In genomic region chr5:129051910-129052309, GRCm38 (mm10) we compare ENCODE assay signal across 26 mouse cellular contexts. TPM values are rescaled to one million over a fixed set of nuclear protein-coding genes. Genes with fewer than 3 reads are reported as not detected.
DNase-seq lines count a peak whose midpoint lies in the region; ATAC-seq and TF ChIP-seq lines count a peak whose summit lies in the region.
"Had no signal": no experiment of that assay in that cellular context is flagged by ENCODE, and none has a peak within 500 bp of the region (broad histone marks: within the 10 kb centered on the region; RNA-seq: fewer than 3 reads in every experiment).

No protein-coding gene starts in this region.

- no peaks in the 10 kb centered on the region for H3K9me3 ChIP-seq in forebrain, embryonic 14.5 days (replicated peaks; ENCODE audit: control insufficient read depth, low read length)
- H3K9me3 ChIP-seq in forebrain, embryonic 10.5 days, result no peaks in the 10 kb centered on the region
- H3K9me3 ChIP-seq in midbrain, embryonic 13.5 days, result no peaks in the 10 kb centered on the region
- H3K9me3 ChIP-seq in midbrain, embryonic 15.5 days, result no peaks in the 10 kb centered on the region
- H3K9me3 ChIP-seq: hindbrain, embryonic 13.5 days; liver, embryonic 12.5 days; megakaryocyte, embryonic 14.5 days; neural tube, embryonic 12.5 days had no signal

- in situ Hi-C loops in Patski (cut with MboI; ENCODE audit: low pct_unique_long_range_greater_than_20kb), result loop anchor here (25.0 kb wide), 1 partner anchor 335 kb away; no protein-coding TSS in a partner anchor

- H3K9ac ChIP-seq in forebrain, embryonic 14.5 days (ENCODE audit: low read length), result no peak overlapping the region
- H3K9ac ChIP-seq in midbrain, embryonic 13.5 days (replicated peaks), result no peak overlapping the region
- no peak overlapping the region for H3K9ac ChIP-seq in midbrain, embryonic 15.5 days
- H3K9ac ChIP-seq: liver, embryonic 12.5 days; liver, postnatal 0 days; neural tube, embryonic 12.5 days had no signal

- CTCF ChIA-PET in Patski (lab: Charles Lee), result no interaction called here

- POLR2A ChIA-PET in Patski (lab: Charles Lee), result no interaction called here

- H3K4me1 ChIP-seq in forebrain, embryonic 14.5 days (ENCODE audit: control insufficient read depth, insufficient read depth, low read length), result peaks cover 20% of the 10 kb centered on the region
- peaks cover 25% of the 10 kb centered on the region for H3K4me1 ChIP-seq in forebrain, embryonic 10.5 days
- H3K4me1 ChIP-seq in midbrain, embryonic 13.5 days (replicated peaks), result peaks cover 36% of the 10 kb centered on the region
- peaks cover 24% of the 10 kb centered on the region for H3K4me1 ChIP-seq in midbrain, embryonic 15.5 days
- H3K4me1 ChIP-seq: liver, embryonic 12.5 days; megakaryocyte, embryonic 14.5 days had no signal

- DNase-seq in forebrain, embryonic 14.5 days (ENCODE audit: low spot score), result no peak
- DNase-seq in forebrain, embryonic 10.5 days (ENCODE audit: extremely low spot score, low spot score), result no peak
- no peak for DNase-seq in Patski (ENCODE audit: low read depth, low spot score)
- DNase-seq in urinary bladder, adult 18-20 months (ENCODE audit: low spot score in 2 of 2), result no peak
- DNase-seq in spleen, adult 12 weeks (ENCODE audit: low spot score), result no peak
- DNase-seq: adrenal gland, postnatal 25 days; cerebellum, adult 18-20 months; cerebellum, postnatal 10 days; gastrocnemius, postnatal 25 days; heart, adult 18-20 months; heart, postnatal 36 days; kidney, postnatal 14 days; liver, postnatal 0 days; lung, postnatal 4 days; right cerebral cortex, adult 18-20 months; thymus, adult 2 months; thymus, postnatal 36 days had no signal

- H3K27ac ChIP-seq in forebrain, embryonic 14.5 days (ENCODE audit: low read depth, low read length), result 0 out of 2 replicates have a peak overlapping the region, but pooled peaks have one; percentile 14
- H3K27ac ChIP-seq in forebrain, embryonic 10.5 days, result no peak overlapping the region
- peak overlapping the region; percentile 25; the same call in 1 of the 2 replicates for H3K27ac ChIP-seq in midbrain, embryonic 13.5 days
- H3K27ac ChIP-seq in midbrain, embryonic 15.5 days, result no peak overlapping the region
- H3K27ac ChIP-seq: liver, embryonic 12.5 days; neural tube, embryonic 12.5 days had no signal

- TF ChIP-seq CTCF in Patski (IDR thresholded peaks at IDR 0.05), result peak; percentile 18

- H3K36me3 ChIP-seq in forebrain, embryonic 14.5 days (ENCODE audit: control insufficient read depth, insufficient read depth, low read length), result no peaks in the 10 kb centered on the region
- no peaks in the 10 kb centered on the region for H3K36me3 ChIP-seq in forebrain, embryonic 10.5 days (replicated peaks)
- H3K36me3 ChIP-seq in midbrain, embryonic 13.5 days, result no peaks in the 10 kb centered on the region
- H3K36me3 ChIP-seq in midbrain, embryonic 15.5 days (replicated peaks), result no peaks in the 10 kb centered on the region
- H3K36me3 ChIP-seq: hindbrain, embryonic 13.5 days; liver, embryonic 12.5 days; neural tube, embryonic 12.5 days had no signal

- H3K4me2 ChIP-seq in forebrain, embryonic 14.5 days (ENCODE audit: low read length), result no peak overlapping the region
- H3K4me2 ChIP-seq in midbrain, embryonic 13.5 days (replicated peaks), result no peak overlapping the region
- no peak overlapping the region for H3K4me2 ChIP-seq in midbrain, embryonic 15.5 days
- H3K4me2 ChIP-seq: heart, embryonic 11.5 days; liver, embryonic 12.5 days had no signal

- WGBS in forebrain, embryonic 14.5 days, result 91% methylated on average over 3 of the region's 3 CpGs
- 85% methylated on average over 3 of the region's 3 CpGs for WGBS in forebrain, embryonic 10.5 days
- WGBS in midbrain, embryonic 13.5 days, result 88% methylated on average over 3 of the region's 3 CpGs
- 87% methylated on average over 3 of the region's 3 CpGs for WGBS in midbrain, embryonic 15.5 days

- no peak for ATAC-seq in forebrain, embryonic 14.5 days
- ATAC-seq in midbrain, embryonic 13.5 days, result no peak
- no peak for ATAC-seq in midbrain, embryonic 15.5 days (replicated peaks)
- no peak for ATAC-seq in Patski
- ATAC-seq: intestine, postnatal 0 days; liver, embryonic 12.5 days; liver, postnatal 0 days had no signal

- no peaks in the 10 kb centered on the region for H3K27me3 ChIP-seq in forebrain, embryonic 14.5 days (replicated peaks; ENCODE audit: control insufficient read depth, insufficient read depth, low read length)
- H3K27me3 ChIP-seq in forebrain, embryonic 10.5 days (ENCODE audit: poor library complexity, severe bottlenecking), result 0 out of 2 replicates have a peak, but pooled peaks cover 3% of the 10 kb centered on the region
- H3K27me3 ChIP-seq in midbrain, embryonic 13.5 days, result no peaks in the 10 kb centered on the region
- H3K27me3 ChIP-seq in midbrain, embryonic 15.5 days (replicated peaks), result no peaks in the 10 kb centered on the region
- peaks cover 23% of the 10 kb centered on the region for H3K27me3 ChIP-seq in Patski
- H3K27me3 ChIP-seq: hindbrain, embryonic 13.5 days; neural tube, embryonic 12.5 days had no signal

- H3K4me3 ChIP-seq in forebrain, embryonic 14.5 days (ENCODE audit: low read depth, low read length), result no peak overlapping the region
- no peak overlapping the region for H3K4me3 ChIP-seq in forebrain, embryonic 10.5 days
- no peak overlapping the region for H3K4me3 ChIP-seq in midbrain, embryonic 13.5 days (replicated peaks)
- H3K4me3 ChIP-seq in midbrain, embryonic 15.5 days, result no peak overlapping the region
- H3K4me3 ChIP-seq: erythroblast, embryonic 14.5 days; hindbrain, embryonic 13.5 days; liver, embryonic 12.5 days; megakaryocyte, embryonic 14.5 days; neural tube, embryonic 12.5 days had no signal

RNA-seq across cellular contexts. Expression of gene Ran, which starts 32.0 kb away (rescaled TPM):
- 595 and 632 TPM in 2 replicates for polyA plus RNA-seq in forebrain, embryonic 14.5 days (2014; fragmentation: Nextera tagmentation; extraction: Ambion mirVana)
- polyA plus RNA-seq in forebrain, embryonic 10.5 days (2016; fragmentation: Nextera tagmentation; extraction: Ambion mirVana), result 1,091 and 1,094 TPM in 2 replicates
- polyA plus RNA-seq in midbrain, embryonic 13.5 days (2015; fragmentation: Nextera tagmentation; extraction: Ambion mirVana), result 529 and 559 TPM in 2 replicates
- polyA plus RNA-seq in midbrain, embryonic 15.5 days (2015; fragmentation: Nextera tagmentation; extraction: Ambion mirVana), result 342 and 346 TPM in 2 replicates
- polyA plus RNA-seq in Patski (2021), result 609 TPM

RNA-seq across cellular contexts. Expression of gene Stx2, which starts 43.5 kb away (rescaled TPM):
- 13.9 and 16.9 TPM in 2 replicates for polyA plus RNA-seq in forebrain, embryonic 14.5 days (2014; fragmentation: Nextera tagmentation; extraction: Ambion mirVana)
- 24.9 and 25.3 TPM in 2 replicates for polyA plus RNA-seq in forebrain, embryonic 10.5 days (2016; fragmentation: Nextera tagmentation; extraction: Ambion mirVana)
- polyA plus RNA-seq in midbrain, embryonic 13.5 days (2015; fragmentation: Nextera tagmentation; extraction: Ambion mirVana), result 15.5 and 17.0 TPM in 2 replicates
- 15.4 and 15.6 TPM in 2 replicates for polyA plus RNA-seq in midbrain, embryonic 15.5 days (2015; fragmentation: Nextera tagmentation; extraction: Ambion mirVana)
- polyA plus RNA-seq in Patski (2021), result 62.1 TPM

RNA-seq across cellular contexts. Expression of gene Adgrd1, which starts 44.6 kb away (rescaled TPM):
- polyA plus RNA-seq in forebrain, embryonic 14.5 days (2014; fragmentation: Nextera tagmentation; extraction: Ambion mirVana), result 0.12 and 0.15 TPM in 2 replicates
- 0.02 TPM in 1 of 2 replicates, not detected in the other for polyA plus RNA-seq in forebrain, embryonic 10.5 days (2016; fragmentation: Nextera tagmentation; extraction: Ambion mirVana)
- 0.12 and 0.15 TPM in 2 replicates for polyA plus RNA-seq in midbrain, embryonic 13.5 days (2015; fragmentation: Nextera tagmentation; extraction: Ambion mirVana)
- polyA plus RNA-seq in midbrain, embryonic 15.5 days (2015; fragmentation: Nextera tagmentation; extraction: Ambion mirVana), result 0.18 and 0.26 TPM in 2 replicates
- polyA plus RNA-seq in Patski (2021), result 0.01 TPM
- polyA plus RNA-seq: erythroblast, embryonic 14.5 days had no signal

Comparison
In these comparisons a context has a peak if more than half of its experiments do, and no peak if none do; other contexts are left out.
1. H3K27ac ChIP-seq: peak in forebrain, embryonic 14.5 days (single experiment) and midbrain, embryonic 13.5 days (single experiment); none in forebrain, embryonic 10.5 days (single experiment) and midbrain, embryonic 15.5 days (single experiment).